11 mouse cellular contexts compared by ENCODE assay signal in genomic region chr13:55682201-55682600, GRCm38 (mm10).
"Had no signal": no experiment of that assay in that cellular context is flagged by ENCODE, and none has a peak within 500 bp of the region (broad histone marks: within the 10 kb centered on the region; RNA-seq: fewer than 3 reads in every experiment).

No protein-coding gene starts in this region.

- H3K27me3 ChIP-seq: limb, embryonic 13.5 days; midbrain, embryonic 12.5 days; stomach, embryonic 15.5 days had no signal

- H3K4me3 ChIP-seq: limb, embryonic 13.5 days; midbrain, embryonic 12.5 days; stomach, embryonic 15.5 days had no signal

- H3K4me2 ChIP-seq: limb, embryonic 13.5 days; midbrain, embryonic 12.5 days; stomach, embryonic 15.5 days had no signal

- H3K9me3 ChIP-seq: limb, embryonic 13.5 days; midbrain, embryonic 12.5 days; stomach, embryonic 15.5 days had no signal

- H3K9ac ChIP-seq: limb, embryonic 13.5 days; liver, embryonic 14.5 days; midbrain, embryonic 12.5 days; stomach, embryonic 15.5 days had no signal

- H3K27ac ChIP-seq: limb, embryonic 13.5 days; liver, embryonic 14.5 days; midbrain, embryonic 12.5 days; stomach, embryonic 15.5 days had no signal

- ATAC-seq: intestine, embryonic 16.5 days; midbrain, embryonic 16.5 days had no signal

- H3K4me1 ChIP-seq: midbrain, embryonic 12.5 days; stomach, embryonic 15.5 days had no signal

- DNase-seq: left cerebral cortex, postnatal 4 days; lung, adult 2 months; right cerebral cortex, postnatal 14 days; thymus, adult 2 months; thymus, postnatal 25 days had no signal
